Mouse (Mus musculus) bone marrow macrophage, adult 2 months (primary cell): ENCODE results near the gene Aprt. TPM values are rescaled to one million over a fixed set of nuclear protein-coding genes. Genes with fewer than 3 reads are reported as not detected.
"Not testable (repeated sequence)": the region's sequence is repeated elsewhere in the genome, so short reads cannot be mapped to it uniquely, and the experiment has no call there.

Experiments used
- H3K27ac ChIP-seq: 2 replicates; pipeline ENCODE4 v1.5.1; 2012; ENCODE audit warnings: low read depth, low read length; ENCODE audit not compliant: insufficient read depth
- H3K4me1 ChIP-seq: 2 replicates; pipeline ENCODE4 v1.6.1; 2012; ENCODE audit warnings: low read length; ENCODE audit not compliant: control insufficient read depth, insufficient read depth
- H3K4me3 ChIP-seq: 2 replicates; pipeline ENCODE4 v1.5.1; 2012; ENCODE audit warnings: mild to moderate bottlenecking, low read length, moderate library complexity; ENCODE audit not compliant: insufficient read depth
- CTCF ChIP-seq: IDR thresholded peaks from 2 replicates; pipeline ENCODE4 v1.5.1; 2012; ENCODE audit warnings: low read depth, mild to moderate bottlenecking, low read length, moderate library complexity
- POLR2A ChIP-seq: IDR thresholded peaks from 2 replicates; pipeline ENCODE4 v1.6.1; 2012; ENCODE audit warnings: mild to moderate bottlenecking, low read depth, low read length, borderline replicate concordance
- polyA plus RNA-seq: library from polyadenylated mRNA; stranded (reverse); fragments of >200 nt; gene quantifications from 2 replicates; pipeline ENCODE4 v1.2.4, GENCODE M21; 2012; ENCODE audit not compliant: missing spikeins, insufficient read depth, insufficient read length

Gene Aprt
- polyA plus RNA-seq, 1 experiment, result 187 TPM

- peak overlapping the region; percentile 67 for H3K27ac ChIP-seq
- peak overlapping the region; percentile 73 for H3K4me3 ChIP-seq
- H3K4me1 ChIP-seq, result peaks cover 12% of the 10 kb centered on the region
- TF ChIP-seq POLR2A (no peak), CTCF (no peak)
Observed at GRCm38 (mm10) chr8:122574667-122575251, 1.9 kb downstream of the Aprt start.

GRCm38 (mm10) chr8:122574264-122574663 lies 2.4 kb downstream of the Aprt start:
- Histone ChIP-seq H3K4me1 (peaks cover 16% of the 10 kb centered on the region), H3K4me3 (no peak overlapping the region), H3K27ac (no peak overlapping the region)
- no peak for TF ChIP-seq POLR2A
- no peak for TF ChIP-seq CTCF

GRCm38 (mm10) chr8:122573577-122573976 lies 3.1 kb downstream of the Aprt start:
- TF ChIP-seq POLR2A (no peak), CTCF (no peak)
- Histone ChIP-seq H3K4me1 (peaks cover 18% of the 10 kb centered on the region), H3K27ac (no peak overlapping the region), H3K4me3 (no peak overlapping the region)

- H3K4me3 ChIP-seq, H3K27ac ChIP-seq: not testable (repeated sequence)
- H3K4me1 ChIP-seq, result peaks cover 18% of the 10 kb centered on the region
Observed at GRCm38 (mm10) chr8:122573176-122573575, 3.5 kb downstream of the Aprt start.

- peaks cover 18% of the 10 kb centered on the region for H3K4me1 ChIP-seq
- H3K27ac ChIP-seq, result no peak overlapping the region
- H3K4me3 ChIP-seq, result no peak overlapping the region
- TF ChIP-seq POLR2A, result no peak
- no peak for TF ChIP-seq CTCF
Observed at GRCm38 (mm10) chr8:122572751-122573150, 4.0 kb downstream of the Aprt start.

GRCm38 (mm10) chr8:122571750-122572267 lies 4.9 kb downstream of the Aprt start:
- H3K4me1 ChIP-seq, result peaks cover 15% of the 10 kb centered on the region
- no peak overlapping the region for H3K27ac ChIP-seq
- no peak for TF ChIP-seq CTCF
- no peak for TF ChIP-seq POLR2A
- no peak overlapping the region for H3K4me3 ChIP-seq

- peaks cover 21% of the 10 kb centered on the region for H3K4me1 ChIP-seq
- no peak overlapping the region for H3K27ac ChIP-seq
- no peak overlapping the region for H3K4me3 ChIP-seq
- TF ChIP-seq CTCF, result no peak
- TF ChIP-seq POLR2A, result no peak
Observed at GRCm38 (mm10) chr8:122571153-122571552, 5.6 kb downstream of the Aprt start.

GRCm38 (mm10) chr8:122569996-122570395 lies 6.7 kb downstream of the Aprt start:
- H3K27ac ChIP-seq, result no peak overlapping the region
- TF ChIP-seq CTCF (no peak), POLR2A (no peak)
- no peak overlapping the region for H3K4me3 ChIP-seq
- peaks cover 30% of the 10 kb centered on the region for H3K4me1 ChIP-seq

- H3K4me1 ChIP-seq, result peaks cover 30% of the 10 kb centered on the region
- no peak for TF ChIP-seq CTCF
- TF ChIP-seq POLR2A, result peak; percentile 28; the same call in 1 of the 2 replicates
- H3K4me3 ChIP-seq, result peak overlapping the region; percentile 70
- H3K27ac ChIP-seq, result no peak overlapping the region
Observed at GRCm38 (mm10) chr8:122569329-122569728, 7.4 kb downstream of the Aprt start.

- no peak overlapping the region for H3K27ac ChIP-seq
- TF ChIP-seq POLR2A, result no peak
- no peak for TF ChIP-seq CTCF
- H3K4me1 ChIP-seq, result peaks cover 32% of the 10 kb centered on the region
- peak overlapping the region; percentile 70 for H3K4me3 ChIP-seq
Observed at GRCm38 (mm10) chr8:122568881-122569309, 7.8 kb downstream of the Aprt start.
